13 mouse cellular contexts compared by ENCODE assay signal in genomic region chr12:52346611-52347010, GRCm38 (mm10).
A peak's percentile ranks its signal among the peaks of the same experiment; 100 is the strongest.
DNase-seq lines count a peak whose midpoint lies in the region; ATAC-seq and TF ChIP-seq lines count a peak whose summit lies in the region.
"Had no signal": no experiment of that assay in that cellular context is flagged by ENCODE, and none has a peak within 500 bp of the region (broad histone marks: within the 10 kb centered on the region; RNA-seq: fewer than 3 reads in every experiment).

No protein-coding gene starts in this region.

- no peak for TF ChIP-seq CTCF in olfactory bulb, adult 2 months (IDR thresholded peaks at IDR 0.05; ENCODE audit: insufficient read depth, low read depth, low read length)

- no peaks in the 10 kb centered on the region for H3K9me3 ChIP-seq in hindbrain, embryonic 16.5 days (ENCODE audit: control insufficient read depth, low read length)
- H3K9me3 ChIP-seq: embryonic facial prominence, embryonic 13.5 days; stomach, embryonic 15.5 days had no signal

- H3K4me2 ChIP-seq in hindbrain, embryonic 16.5 days (ENCODE audit: low read length), result no peak overlapping the region
- H3K4me2 ChIP-seq: embryonic facial prominence, embryonic 13.5 days; stomach, embryonic 15.5 days had no signal

- H3K9ac ChIP-seq in hindbrain, embryonic 16.5 days (ENCODE audit: low read depth, low read length), result no peak overlapping the region; the same call in 1 of the 2 replicates
- H3K9ac ChIP-seq: embryonic facial prominence, embryonic 13.5 days; stomach, embryonic 15.5 days had no signal

- ATAC-seq in hindbrain, embryonic 16.5 days, result peak; percentile 89
- no peak for ATAC-seq in erythroblast, adult 5-6 weeks (replicated peaks; ENCODE audit: low FRiP score, poor library complexity, severe bottlenecking)
- ATAC-seq: Patski had no signal

- no peaks in the 10 kb centered on the region for H3K27me3 ChIP-seq in hindbrain, embryonic 16.5 days (replicated peaks; ENCODE audit: control insufficient read depth, insufficient read depth, low read length)
- H3K27me3 ChIP-seq: embryonic facial prominence, embryonic 13.5 days; Patski; stomach, embryonic 15.5 days had no signal

- no peaks in the 10 kb centered on the region for H3K4me1 ChIP-seq in hindbrain, embryonic 16.5 days (ENCODE audit: control insufficient read depth, insufficient read depth, low read depth, low read length)
- H3K4me1 ChIP-seq in olfactory bulb, adult 2 months (ENCODE audit: control insufficient read depth, insufficient read depth, low read length), result peaks cover 11% of the 10 kb centered on the region
- H3K4me1 ChIP-seq: embryonic facial prominence, embryonic 13.5 days; stomach, embryonic 15.5 days had no signal

- DNase-seq in embryo, embryonic 10 days (ENCODE audit: low spot score), result peak; percentile 25
- DNase-seq in embryo, embryonic 11 days, result no peak
- peak; percentile 41 for DNase-seq in layer of hippocampus, adult 9-11 months
- no peak for DNase-seq in layer of hippocampus, postnatal 14 days (ENCODE audit: low spot score in 2 of 2)
- no peak for DNase-seq in spleen, postnatal 14 days (ENCODE audit: low spot score in 2 of 2)
- DNase-seq: gastrocnemius, postnatal 10 days; layer of hippocampus, postnatal 36 days had no signal

- no peak overlapping the region for H3K4me3 ChIP-seq in hindbrain, embryonic 16.5 days (ENCODE audit: low read length)
- H3K4me3 ChIP-seq in olfactory bulb, adult 2 months (ENCODE audit: insufficient read depth, low read depth, low read length), result no peak overlapping the region
- H3K4me3 ChIP-seq: embryonic facial prominence, embryonic 13.5 days; stomach, embryonic 15.5 days had no signal

- TF ChIP-seq POLR2A in olfactory bulb, adult 2 months (IDR thresholded peaks at IDR 0.05; ENCODE audit: insufficient read depth, low read depth, low read length), result no peak

- 24% methylated on average over 5 of the region's 5 CpGs for WGBS in hindbrain, embryonic 16.5 days
- WGBS in olfactory bulb, adult 2 months, result 35% methylated on average over 5 of the region's 5 CpGs

- no peaks in the 10 kb centered on the region for H3K36me3 ChIP-seq in hindbrain, embryonic 16.5 days (ENCODE audit: control insufficient read depth, insufficient read depth, low read length)
- H3K36me3 ChIP-seq: embryonic facial prominence, embryonic 13.5 days; stomach, embryonic 15.5 days had no signal

- H3K27ac ChIP-seq in hindbrain, embryonic 16.5 days (ENCODE audit: low read depth, low read length), result no peak overlapping the region
- H3K27ac ChIP-seq in olfactory bulb, adult 2 months (ENCODE audit: insufficient read depth, low read depth, low read length), result peak overlapping the region; percentile 4; the same call in 1 of the 2 replicates
- H3K27ac ChIP-seq: embryonic facial prominence, embryonic 13.5 days; stomach, embryonic 15.5 days had no signal

Comparison
In these comparisons a context has a peak if more than half of its experiments do, and no peak if none do; other contexts are left out.
1. DNase-seq: peak in embryo, embryonic 10 days (single experiment) and layer of hippocampus, adult 9-11 months (single experiment); none in embryo, embryonic 11 days (single experiment), layer of hippocampus, postnatal 14 days (0 of 2) and spleen, postnatal 14 days (0 of 2).